Mouse (Mus musculus) olfactory bulb, adult 2 months (tissue): ENCODE data around the gene Mmaa.

Experiments
- CTCF ChIP-seq: fragments of 200-500 bp; IDR thresholded peaks from 2 replicates; pipeline ENCODE4 v1.5.1; 2012; ENCODE audit warnings: low read depth, mild to moderate bottlenecking, low read length, moderate library complexity; ENCODE audit not compliant: insufficient read depth
- POLR2A ChIP-seq: fragments of 200-500 bp; IDR thresholded peaks from 2 replicates; pipeline ENCODE4 v1.6.1; 2012; ENCODE audit warnings: mild to moderate bottlenecking, low read depth, low read length, moderate library complexity; ENCODE audit not compliant: insufficient read depth

DNA sequence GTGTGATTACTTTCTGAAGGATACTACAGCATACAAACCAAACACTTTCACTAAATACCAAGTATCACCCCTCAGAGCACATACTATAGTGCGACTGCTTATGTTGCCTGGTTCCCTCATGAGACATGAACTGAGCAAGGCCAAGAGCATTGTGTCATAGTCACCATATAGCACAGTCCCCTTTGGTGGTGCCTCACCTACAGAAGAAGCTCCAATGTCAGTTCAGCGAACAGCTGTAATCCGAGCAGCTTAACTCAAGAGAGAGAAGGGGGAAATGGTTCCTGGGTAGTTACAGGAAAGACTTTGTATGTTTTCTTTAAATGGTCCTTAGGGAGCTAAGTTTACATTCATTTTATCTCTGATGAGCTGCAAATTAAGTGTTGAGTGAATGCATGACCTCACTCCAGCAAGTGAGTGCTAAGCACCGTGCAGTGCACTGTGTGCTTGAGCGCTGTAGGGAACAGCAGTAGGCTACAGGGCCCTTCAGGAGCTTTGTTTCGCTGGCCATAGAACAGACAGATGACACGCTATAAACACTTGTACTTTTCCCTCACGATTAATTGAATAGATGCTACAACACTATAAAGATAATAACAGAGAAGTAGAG lies 17.4 kb downstream of the Mmaa start:
- TF ChIP-seq POLR2A (no peak), CTCF (no peak)
